Mouse (Mus musculus) bone marrow, adult 2 months (tissue): ENCODE data around the gene Gtpbp8.

ENCODE experiments used
- CTCF ChIP-seq: fragments of 200-500 bp; IDR thresholded peaks from 2 replicates; pipeline ENCODE4 v1.5.1; 2011; ENCODE audit warnings: low read length, control low read depth; ENCODE audit not compliant: control insufficient read depth, insufficient read depth
- POLR2A ChIP-seq: fragments of 200-500 bp; IDR thresholded peaks from 2 replicates; pipeline ENCODE4 v1.6.1; 2011; ENCODE audit warnings: low read depth, mild to moderate bottlenecking, control low read depth, low read length, borderline replicate concordance; ENCODE audit not compliant: control insufficient read depth

DNA sequence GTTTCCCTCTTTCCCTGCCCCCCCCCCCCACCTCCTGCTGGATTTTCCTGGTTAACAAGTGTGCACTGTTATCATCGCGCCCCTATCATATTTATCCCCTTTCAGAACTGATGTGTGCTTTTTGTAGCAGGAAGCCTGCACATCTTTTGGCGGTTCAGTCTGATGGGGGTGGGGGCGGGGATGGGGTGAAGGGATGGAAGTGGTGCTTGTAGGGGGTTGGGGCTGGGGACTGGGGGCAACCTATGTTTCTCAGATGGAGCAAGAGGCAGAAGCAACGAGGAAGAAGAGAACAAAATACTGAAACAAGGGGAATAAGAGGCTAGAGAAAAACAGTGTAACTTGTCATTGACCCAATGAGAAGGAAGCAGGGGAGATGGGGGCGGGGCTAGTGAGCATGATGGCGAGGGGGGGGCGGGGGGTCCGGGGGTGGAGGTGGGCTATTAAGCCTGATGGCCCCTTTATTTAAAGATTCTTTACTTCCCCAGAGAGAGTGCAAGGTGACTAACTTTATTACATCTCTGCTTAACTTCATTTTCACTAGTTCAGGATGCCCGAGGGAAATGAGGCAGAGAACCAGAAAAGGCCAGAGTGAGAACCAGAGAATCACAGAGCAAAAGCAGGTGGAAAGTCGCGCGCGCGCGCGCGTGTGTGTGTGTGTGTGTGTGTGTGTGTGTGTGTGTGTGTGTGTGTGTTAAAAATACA, 58.3 kb downstream of the Gtpbp8 start:
- no peak for TF ChIP-seq CTCF
- no peak for TF ChIP-seq POLR2A
